Mouse (Mus musculus) heart, postnatal 0 days (tissue): ENCODE results near the gene Prok2. TPM values are rescaled to one million over a fixed set of nuclear protein-coding genes. Genes with fewer than 3 reads are reported as not detected.

Source experiments
- ATAC-seq: fragments of 200-750 bp; cut with Nextera tagmentation; 2 replicates; pipeline ENCODE4 v1.8.0; 2017; ENCODE audit warnings: low read depth, moderate number of reproducible peaks, moderate library complexity; ENCODE audit not compliant: insufficient read depth
- DNase-seq: peaks from one replicate; pipeline ENCODE4 v3.0.0-alpha.2; 2016; ENCODE audit warnings: low spot score
- H3K27ac ChIP-seq: fragments of 300-500 bp; sonication (generic); 2 replicates; pipeline ENCODE4 v1.5.1; 2014; ENCODE audit warnings: low read depth, mild to moderate bottlenecking
- H3K27me3 ChIP-seq: fragments of 300-500 bp; sonication (generic); 2 replicates; pipeline ENCODE4 v1.6.1; 2014; ENCODE audit warnings: low read length, mixed read lengths; ENCODE audit not compliant: control insufficient read depth, insufficient read depth
- H3K36me3 ChIP-seq: fragments of 300-500 bp; sonication (generic); replicated peaks from 2 replicates; pipeline ENCODE4 v1.6.1; 2014; ENCODE audit warnings: low read length, mixed read lengths; ENCODE audit not compliant: control insufficient read depth, insufficient read depth
- H3K4me1 ChIP-seq: fragments of 300-500 bp; sonication (generic); 2 replicates; pipeline ENCODE4 v1.6.1; 2014; ENCODE audit warnings: antibody characterized with exemption; ENCODE audit not compliant: control insufficient read depth, insufficient read depth
- H3K4me2 ChIP-seq: fragments of 300-500 bp; sonication (generic); 2 replicates; pipeline ENCODE4 v1.6.1; 2014; ENCODE audit warnings: low read depth, mild to moderate bottlenecking, low read length, moderate library complexity
- H3K4me3 ChIP-seq: fragments of 300-500 bp; sonication (generic); 2 replicates; pipeline ENCODE4 v1.5.1; 2014; ENCODE audit warnings: low read depth, low read length
- H3K9ac ChIP-seq: fragments of 300-500 bp; sonication (generic); replicated peaks from 2 replicates; pipeline ENCODE4 v1.6.1; 2014; ENCODE audit warnings: low read depth, low read length, mixed read lengths
- H3K9me3 ChIP-seq: fragments of 300-500 bp; sonication (generic); replicated peaks from 2 replicates; pipeline ENCODE4 v1.6.1; 2016; ENCODE audit warnings: low read length; ENCODE audit not compliant: control insufficient read depth
- CTCF ChIP-seq: IDR thresholded peaks from 2 replicates; pipeline ENCODE4 v1.5.1; 2016; ENCODE audit warnings: antibody characterized with exemption, control low read depth, low read depth
- EP300 ChIP-seq: IDR thresholded peaks from 2 replicates; pipeline ENCODE4 v1.6.1; 2016; ENCODE audit warnings: antibody characterized with exemption, low read depth
- WGBS: fragments of 180-500 bp; shearing (Covaris S2); extraction: QIAGEN DNeasy Blood & Tissue Kit; methylation state at CpG from one replicate; pipeline ENCODE4 v1.1.7; 2014; 5-methylcytosine and 5-hydroxymethylcytosine counted together
- polyA plus RNA-seq: library from polyadenylated mRNA; unstranded; fragments of >200 nt; fragmentation: Nextera tagmentation; extraction: Ambion mirVana; gene quantifications from 2 replicates; pipeline ENCODE4 v1.2.1, GENCODE M21; 2015
- total RNA-seq: library from RNA; depleted of rRNA; stranded (reverse); fragments of >200 nt; gene quantifications from 2 replicates; pipeline ENCODE4 v1.2.3, GENCODE M21; 2014; ENCODE audit warnings: low replicate concordance

Gene Prok2
- total and polyA plus RNA-seq, 2 experiments from 2014 or later = not detected

- H3K36me3 ChIP-seq = no peaks in the 10 kb centered on the region
- H3K27ac ChIP-seq = no peak overlapping the region
- no peak overlapping the region for H3K4me2 ChIP-seq
- 76% methylated on average over 11 of the region's 11 CpGs for WGBS
- H3K9ac ChIP-seq = no peak overlapping the region
- no peaks in the 10 kb centered on the region for H3K9me3 ChIP-seq
- no peak for DNase-seq
- no peak overlapping the region for H3K4me3 ChIP-seq
- ATAC-seq = no peak
- H3K27me3 ChIP-seq = 0 out of 2 replicates have a peak, but pooled peaks cover 5% of the 10 kb centered on the region
- no peaks in the 10 kb centered on the region for H3K4me1 ChIP-seq
- TF ChIP-seq EP300 (no peak), CTCF (no peak)
Observed at GRCm38 (mm10) chr6:99678108-99678507, 48.1 kb downstream of the Prok2 start.

- WGBS = 84% methylated on average over 8 of the region's 8 CpGs
- ATAC-seq (no peak), DNase-seq (no peak)
- Histone ChIP-seq H3K36me3 (no peaks in the 10 kb centered on the region), H3K9ac (no peak overlapping the region), H3K9me3 (no peaks in the 10 kb centered on the region), H3K27ac (no peak overlapping the region), H3K4me3 (no peak overlapping the region), H3K4me1 (no peaks in the 10 kb centered on the region), H3K27me3 (0 out of 2 replicates have a peak, but pooled peaks cover 5% of the 10 kb centered on the region), H3K4me2 (no peak overlapping the region)
- TF ChIP-seq EP300 (no peak), CTCF (no peak)
Observed at GRCm38 (mm10) chr6:99677325-99677724, 48.9 kb downstream of the Prok2 start.

- Histone ChIP-seq H3K27me3 (0 out of 2 replicates have a peak, but pooled peaks cover 5% of the 10 kb centered on the region), H3K9me3 (no peaks in the 10 kb centered on the region), H3K9ac (no peak overlapping the region), H3K4me3 (no peak overlapping the region), H3K4me2 (no peak overlapping the region), H3K27ac (no peak overlapping the region), H3K4me1 (no peaks in the 10 kb centered on the region), H3K36me3 (no peaks in the 10 kb centered on the region)
- 79% methylated on average over 4 of the region's 4 CpGs for WGBS
- TF ChIP-seq CTCF (no peak), EP300 (no peak)
- DNase-seq (no peak), ATAC-seq (no peak)
Observed at GRCm38 (mm10) chr6:99674482-99674881, 51.7 kb downstream of the Prok2 start.

- WGBS = 65% methylated on average over 3 of the region's 3 CpGs
- 0 out of 2 replicates have a peak, but pooled peaks cover 5% of the 10 kb centered on the region for H3K4me1 ChIP-seq
- no peaks in the 10 kb centered on the region for H3K36me3 ChIP-seq
- H3K27me3 ChIP-seq = 0 out of 2 replicates have a peak, but pooled peaks cover 2% of the 10 kb centered on the region
- no peaks in the 10 kb centered on the region for H3K9me3 ChIP-seq
- H3K4me2 ChIP-seq = no peak overlapping the region
- DNase-seq (no peak), ATAC-seq (no peak)
- H3K27ac ChIP-seq = no peak overlapping the region
- no peak overlapping the region for H3K9ac ChIP-seq
- peak; percentile 24; the same call in 1 of the 2 replicates for TF ChIP-seq CTCF
- no peak for TF ChIP-seq EP300
- H3K4me3 ChIP-seq = no peak overlapping the region
Observed at GRCm38 (mm10) chr6:99671768-99672167, 54.4 kb downstream of the Prok2 start.

DNA sequence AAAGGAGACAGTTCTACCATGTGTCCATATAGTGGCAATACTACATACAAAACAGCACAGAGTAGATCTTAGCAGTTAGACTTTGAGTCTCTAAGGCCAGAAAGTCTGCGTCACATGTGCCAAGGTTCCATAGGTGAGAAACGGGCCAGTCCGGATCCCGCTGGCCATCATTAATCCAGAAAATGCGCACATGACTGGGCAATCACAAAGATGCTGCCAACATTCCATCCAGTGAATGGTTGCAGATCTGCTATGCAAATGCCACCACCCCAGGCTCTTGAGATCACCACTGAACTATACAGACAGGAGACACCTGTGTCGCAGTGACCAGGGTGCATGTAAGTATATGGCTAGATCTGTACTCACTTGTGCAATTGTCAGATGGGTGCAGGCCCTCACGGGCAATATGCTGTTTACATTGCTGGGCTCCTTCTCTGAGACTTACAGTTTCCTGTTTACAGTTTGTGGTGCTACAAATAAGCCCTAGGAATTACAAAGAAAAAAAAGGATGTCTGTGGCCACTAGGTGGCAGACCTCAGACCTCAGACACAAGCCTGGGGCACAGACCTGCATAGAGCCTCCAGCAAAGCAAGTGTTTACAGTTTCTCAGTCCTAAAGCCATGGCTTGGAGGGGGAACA, 55.6 kb downstream of the Prok2 start:
- TF ChIP-seq EP300 = no peak
- peak; percentile 73 for TF ChIP-seq CTCF
- peak; percentile 56 for DNase-seq
- Histone ChIP-seq H3K27ac (no peak overlapping the region), H3K4me1 (0 out of 2 replicates have a peak, but pooled peaks cover 8% of the 10 kb centered on the region), H3K4me3 (no peak overlapping the region), H3K9ac (no peak overlapping the region), H3K36me3 (no peaks in the 10 kb centered on the region), H3K9me3 (no peaks in the 10 kb centered on the region), H3K4me2 (no peak overlapping the region), H3K27me3 (no peaks in the 10 kb centered on the region)
- ATAC-seq = no peak
- 78% methylated on average over 7 of the region's 7 CpGs for WGBS
